Mouse (Mus musculus) kidney, embryonic 15.5 days (tissue): ENCODE data around the gene Prss35. TPM values are rescaled to one million over a fixed set of nuclear protein-coding genes. Genes with fewer than 3 reads are reported as not detected.

Experiments used
- ATAC-seq: fragments of 200-750 bp; cut with Nextera tagmentation; replicated peaks from 2 replicates; pipeline ENCODE4 v1.8.0; 2017; ENCODE audit warnings: moderate TSS enrichment; ENCODE audit not compliant: low FRiP score
- H3K27ac ChIP-seq: fragments of 300-500 bp; sonication (generic); 2 replicates; pipeline ENCODE4 v1.5.1; 2015; ENCODE audit warnings: mild to moderate bottlenecking, inconsistent platforms
- H3K27me3 ChIP-seq: fragments of 300-500 bp; sonication (generic); 2 replicates; pipeline ENCODE4 v1.6.1; 2015; ENCODE audit warnings: inconsistent platforms
- H3K36me3 ChIP-seq: fragments of 300-500 bp; sonication (generic); 2 replicates; pipeline ENCODE4 v1.6.1; 2015; ENCODE audit warnings: inconsistent platforms
- H3K4me1 ChIP-seq: fragments of 300-500 bp; sonication (generic); 2 replicates; pipeline ENCODE4 v1.6.1; 2015; ENCODE audit warnings: inconsistent platforms
- H3K4me2 ChIP-seq: fragments of 300-500 bp; sonication (generic); 2 replicates; pipeline ENCODE4 v1.6.1; 2015; ENCODE audit warnings: moderate library complexity, mild to moderate bottlenecking, inconsistent platforms
- H3K4me3 ChIP-seq: fragments of 300-500 bp; sonication (generic); replicated peaks from 2 replicates; pipeline ENCODE4 v1.5.1; 2015; ENCODE audit warnings: mild to moderate bottlenecking, inconsistent platforms
- H3K9ac ChIP-seq: fragments of 300-500 bp; sonication (generic); 2 replicates; pipeline ENCODE4 v1.6.1; 2015; ENCODE audit warnings: mild to moderate bottlenecking, inconsistent platforms
- H3K9me3 ChIP-seq: fragments of 300-500 bp; sonication (generic); replicated peaks from 2 replicates; pipeline ENCODE4 v1.6.1; 2016; ENCODE audit warnings: inconsistent platforms
- WGBS: fragments of 180-500 bp; shearing (Covaris S2); methylation state at CpG from one replicate; pipeline ENCODE4 v1.1.7; 2015; ENCODE audit warnings: mixed read lengths; 5-methylcytosine and 5-hydroxymethylcytosine counted together
- polyA plus RNA-seq: library from polyadenylated mRNA; unstranded; fragments of >200 nt; fragmentation: Nextera tagmentation; extraction: Ambion mirVana; gene quantifications from 2 replicates; pipeline ENCODE4 v1.2.1, GENCODE M21; 2015

The Prss35 gene
- 9.7 and 12.2 TPM in 2 replicates for polyA plus RNA-seq

- peak within 1 kb of the TSS; percentile 34 for H3K4me3 ChIP-seq
- 0 out of 2 replicates have a peak within 1 kb of the TSS, but pooled peaks have one; percentile 14 for H3K9ac ChIP-seq
- 2% methylated on average over 19 of the region's 19 CpGs for WGBS
- peak within 1 kb of the TSS; percentile 62 for H3K4me2 ChIP-seq
- ATAC-seq, result peak; percentile 89
- no peaks in the 10 kb centered on the region for H3K9me3 ChIP-seq
- H3K4me1 ChIP-seq, result peaks cover 10% of the 10 kb centered on the region
- no peak within 1 kb of the TSS for H3K27ac ChIP-seq
- no peaks in the 10 kb centered on the region for H3K36me3 ChIP-seq
- peaks cover 10% of the 10 kb centered on the region for H3K27me3 ChIP-seq
These were observed at the start of gene Prss35 for GRCm38 (mm10) chr9:86742959-86743911. Prss35 (plus strand) TSS chr9:86743649.

DNA sequence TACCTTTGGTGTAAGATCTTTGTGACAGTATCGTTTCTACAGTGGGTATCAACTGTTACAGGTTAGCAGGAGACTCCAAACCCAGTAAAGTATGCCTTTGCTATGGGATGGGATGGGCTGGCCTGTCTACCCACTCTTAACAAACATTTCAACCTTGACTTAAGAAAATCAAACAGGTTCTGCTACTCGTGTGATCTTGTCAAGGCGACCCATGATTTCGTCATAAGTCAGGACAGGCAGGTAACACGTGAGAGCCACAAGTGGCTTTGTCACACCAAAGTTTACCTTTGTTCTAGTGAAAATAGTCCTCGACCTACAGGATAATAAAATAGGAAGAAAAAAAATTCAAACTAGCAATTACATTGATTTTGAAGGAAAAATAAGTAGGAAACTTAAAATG is 49.5 kb upstream of the Prss35 start:
- WGBS, result 85% methylated on average over 6 of the region's 6 CpGs
- ATAC-seq, result no peak
- H3K9ac ChIP-seq, result no peak overlapping the region
- H3K4me2 ChIP-seq, result no peak overlapping the region
- no peaks in the 10 kb centered on the region for H3K27me3 ChIP-seq
- no peaks in the 10 kb centered on the region for H3K9me3 ChIP-seq
- H3K4me3 ChIP-seq, result no peak overlapping the region
- H3K4me1 ChIP-seq, result peaks cover 5% of the 10 kb centered on the region; the same call in 1 of the 2 replicates
- no peak overlapping the region for H3K27ac ChIP-seq
- no peaks in the 10 kb centered on the region for H3K36me3 ChIP-seq

- H3K4me3 ChIP-seq, result no peak overlapping the region
These were observed 48.8 kb upstream of the Prss35 start for GRCm38 (mm10) chr9:86694644-86695043.

DNA sequence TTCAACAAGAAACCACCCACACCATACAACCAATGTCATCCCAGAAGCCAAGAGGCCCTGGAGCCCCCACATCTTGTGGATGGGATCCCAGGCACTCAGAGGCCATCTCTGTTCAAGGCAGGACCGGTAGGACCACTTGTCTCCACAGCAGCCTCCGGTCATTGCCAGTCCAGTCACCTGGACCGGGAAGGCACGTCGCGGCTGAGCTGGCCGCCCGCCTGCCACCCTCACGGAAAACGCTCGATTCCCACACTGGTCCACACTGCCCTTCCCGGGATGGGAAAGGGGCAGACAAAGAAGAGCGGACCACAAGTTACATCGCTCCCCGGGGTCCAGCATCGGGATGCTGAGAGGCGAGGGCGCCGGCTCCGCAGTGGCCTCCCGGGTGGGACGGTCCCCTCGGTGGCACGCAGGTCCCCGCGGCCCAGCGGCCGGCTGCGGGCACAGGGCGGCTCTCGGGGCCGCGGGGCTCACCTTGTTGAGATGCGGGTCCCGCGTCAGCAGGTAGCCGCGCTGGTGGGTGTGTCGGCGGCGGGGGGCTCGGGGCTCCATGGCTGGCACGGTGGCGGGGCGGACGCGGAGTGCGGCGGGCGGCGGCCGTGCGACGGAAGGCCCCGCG is 48.1 kb upstream of the Prss35 start:
- Histone ChIP-seq H3K36me3 (no peaks in the 10 kb centered on the region), H3K4me1 (peaks cover 5% of the 10 kb centered on the region; the same call in 1 of the 2 replicates), H3K9me3 (no peaks in the 10 kb centered on the region), H3K9ac (peak overlapping the region; percentile 69), H3K4me3 (peak overlapping the region; percentile 78), H3K27me3 (no peaks in the 10 kb centered on the region), H3K4me2 (peak overlapping the region; percentile 97), H3K27ac (no peak overlapping the region)
- peak; percentile 75 for ATAC-seq
- WGBS, result under 1% methylated on average over 51 of the region's 56 CpGs

More at GRCm38 (mm10) chr9:86694644-86695043, 48.8 kb upstream of the Prss35 start:
- H3K4me2 ChIP-seq, result no peak overlapping the region
- WGBS, result 92% methylated on average over 7 of the region's 7 CpGs
- no peak overlapping the region for H3K9ac ChIP-seq
- H3K36me3 ChIP-seq, result no peaks in the 10 kb centered on the region
- peaks cover 5% of the 10 kb centered on the region; the same call in 1 of the 2 replicates for H3K4me1 ChIP-seq
- H3K9me3 ChIP-seq, result no peaks in the 10 kb centered on the region
- ATAC-seq, result no peak
- H3K27ac ChIP-seq, result no peak overlapping the region
- no peaks in the 10 kb centered on the region for H3K27me3 ChIP-seq

DNA sequence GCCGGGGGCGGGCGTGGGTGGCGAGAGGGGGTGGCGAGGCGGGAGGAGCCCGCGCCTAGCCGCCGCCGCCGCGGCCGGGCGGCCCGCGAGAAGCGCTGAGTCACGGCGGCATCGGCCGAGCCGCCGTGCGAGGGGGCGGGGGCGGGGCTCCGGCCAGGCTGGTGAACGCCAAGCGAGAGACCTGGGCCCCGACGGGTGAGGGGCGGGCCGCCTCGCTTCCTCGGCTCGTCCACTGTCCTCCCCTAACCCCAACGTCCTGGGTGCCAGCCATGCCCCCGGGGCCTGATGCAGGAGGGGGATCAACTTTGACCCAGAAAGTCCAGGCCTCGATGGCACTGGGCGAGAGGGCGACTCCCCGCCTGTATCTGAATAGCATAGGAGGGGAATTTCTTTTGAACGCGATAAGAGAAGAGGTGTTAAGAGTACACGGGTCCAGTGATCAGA is 47.6 kb upstream of the Prss35 start, which contains the start of gene Me1:
Me1 (minus strand) TSS at position 136 of the 444 bp plus-strand sequence.
- Histone ChIP-seq H3K27me3 (no peaks in the 10 kb centered on the region), H3K4me2 (peak within 1 kb of the TSS; percentile 97), H3K4me3 (peak within 1 kb of the TSS; percentile 78), H3K4me1 (peaks cover 5% of the 10 kb centered on the region; the same call in 1 of the 2 replicates), H3K9ac (peak within 1 kb of the TSS; percentile 69), H3K36me3 (no peaks in the 10 kb centered on the region), H3K27ac (no peak within 1 kb of the TSS), H3K9me3 (no peaks in the 10 kb centered on the region)
- WGBS, result under 1% methylated on average over 18 of the region's 46 CpGs
- ATAC-seq, result peak; percentile 92

- Histone ChIP-seq H3K27ac (no peak overlapping the region), H3K36me3 (no peaks in the 10 kb centered on the region), H3K27me3 (no peaks in the 10 kb centered on the region), H3K9ac (no peak overlapping the region), H3K4me1 (no peaks in the 10 kb centered on the region), H3K9me3 (no peaks in the 10 kb centered on the region), H3K4me2 (no peak overlapping the region), H3K4me3 (no peak overlapping the region)
- ATAC-seq, result no peak
- 41% methylated on average over 5 of the region's 5 CpGs for WGBS
These were observed 42.2 kb upstream of the Prss35 start for GRCm38 (mm10) chr9:86701264-86701663.

DNA sequence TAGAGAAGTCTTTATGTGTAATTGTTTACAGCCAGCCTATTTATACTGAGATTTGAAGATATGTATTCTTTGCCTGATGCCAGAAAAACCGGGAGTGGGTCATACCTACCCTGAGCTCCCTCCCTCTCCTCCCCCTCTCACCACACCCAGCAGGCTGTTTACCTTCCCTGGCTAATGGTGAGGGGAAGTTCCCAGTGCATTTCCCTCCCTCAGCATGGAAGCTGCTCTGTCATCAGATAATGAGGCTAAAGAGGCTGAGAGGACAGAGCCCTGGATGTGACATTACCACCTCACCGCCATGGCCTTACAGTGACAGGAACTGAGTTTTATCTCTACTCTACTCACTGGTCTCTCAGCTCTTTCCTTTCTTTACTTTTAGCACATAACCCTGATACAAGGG is 41.6 kb upstream of the Prss35 start:
- H3K4me2 ChIP-seq, result no peak overlapping the region
- no peaks in the 10 kb centered on the region for H3K4me1 ChIP-seq
- H3K36me3 ChIP-seq, result no peaks in the 10 kb centered on the region
- no peaks in the 10 kb centered on the region for H3K27me3 ChIP-seq
- 27% methylated on average over 2 of the region's 2 CpGs for WGBS
- H3K27ac ChIP-seq, result no peak overlapping the region
- no peak overlapping the region for H3K4me3 ChIP-seq
- H3K9ac ChIP-seq, result no peak overlapping the region
- H3K9me3 ChIP-seq, result no peaks in the 10 kb centered on the region
- ATAC-seq, result 0 out of 2 replicates have a peak, but pooled peaks have one; percentile 29

- no peaks in the 10 kb centered on the region for H3K36me3 ChIP-seq
- H3K9me3 ChIP-seq, result no peaks in the 10 kb centered on the region
- H3K27ac ChIP-seq, result no peak overlapping the region
- ATAC-seq, result no peak
- H3K9ac ChIP-seq, result no peak overlapping the region
- no peaks in the 10 kb centered on the region for H3K27me3 ChIP-seq
- 79% methylated on average over 1 of the region's 1 CpGs for WGBS
- H3K4me1 ChIP-seq, result no peaks in the 10 kb centered on the region
- no peak overlapping the region for H3K4me2 ChIP-seq
- no peak overlapping the region for H3K4me3 ChIP-seq
These were observed 36.0 kb upstream of the Prss35 start for GRCm38 (mm10) chr9:86707431-86707830.

- no peak overlapping the region for H3K27ac ChIP-seq
- H3K36me3 ChIP-seq, result no peaks in the 10 kb centered on the region
- no peaks in the 10 kb centered on the region for H3K9me3 ChIP-seq
- ATAC-seq, result no peak
- H3K4me2 ChIP-seq, result no peak overlapping the region
- H3K27me3 ChIP-seq, result no peaks in the 10 kb centered on the region
- WGBS, result 43% methylated on average over 6 of the region's 6 CpGs
- H3K4me3 ChIP-seq, result no peak overlapping the region
- no peak overlapping the region for H3K9ac ChIP-seq
- H3K4me1 ChIP-seq, result no peaks in the 10 kb centered on the region
These were observed 34.5 kb upstream of the Prss35 start for GRCm38 (mm10) chr9:86708921-86709320.

DNA sequence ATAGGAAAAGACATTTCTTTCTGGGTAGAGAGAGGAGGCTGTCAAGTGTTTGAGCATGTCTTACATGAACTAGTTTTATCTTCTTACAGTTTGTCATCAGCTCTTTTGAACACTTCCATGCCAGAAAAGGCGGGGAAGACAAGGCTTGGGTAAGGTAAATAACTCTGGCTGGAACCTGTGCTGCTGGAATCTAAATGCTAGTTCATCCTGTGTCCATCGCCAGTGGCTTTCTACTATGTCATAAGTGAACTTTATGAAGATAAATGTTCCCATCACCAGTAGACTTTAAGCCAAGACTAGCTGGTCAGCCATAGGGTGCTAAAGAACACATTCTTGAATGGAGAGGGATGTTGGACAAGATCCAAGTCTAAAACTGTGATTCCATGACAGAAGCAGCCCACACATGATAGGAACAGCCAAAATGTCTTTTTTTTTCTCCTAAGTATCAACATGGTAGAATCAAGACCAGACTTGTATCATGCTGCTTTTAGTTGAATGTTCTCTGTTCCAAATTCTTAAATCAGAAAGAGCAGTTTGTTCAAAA is 33.3 kb upstream of the Prss35 start:
- H3K4me3 ChIP-seq, result no peak overlapping the region
- H3K9me3 ChIP-seq, result no peaks in the 10 kb centered on the region
- ATAC-seq, result no peak
- H3K4me1 ChIP-seq, result no peaks in the 10 kb centered on the region
- H3K4me2 ChIP-seq, result no peak overlapping the region
- WGBS, result 81% methylated on average over 2 of the region's 2 CpGs
- H3K9ac ChIP-seq, result no peak overlapping the region
- H3K36me3 ChIP-seq, result no peaks in the 10 kb centered on the region
- no peak overlapping the region for H3K27ac ChIP-seq
- no peaks in the 10 kb centered on the region for H3K27me3 ChIP-seq

GRCm38 (mm10) chr9:86712648-86713047 is 30.8 kb upstream of the Prss35 start:
- Histone ChIP-seq H3K36me3 (no peaks in the 10 kb centered on the region), H3K4me1 (0 out of 2 replicates have a peak, but pooled peaks cover 2% of the 10 kb centered on the region), H3K9me3 (no peaks in the 10 kb centered on the region), H3K4me2 (no peak overlapping the region), H3K9ac (no peak overlapping the region), H3K27ac (no peak overlapping the region), H3K27me3 (no peaks in the 10 kb centered on the region), H3K4me3 (no peak overlapping the region)
- ATAC-seq, result no peak
- WGBS, result 59% methylated on average over 2 of the region's 2 CpGs

DNA sequence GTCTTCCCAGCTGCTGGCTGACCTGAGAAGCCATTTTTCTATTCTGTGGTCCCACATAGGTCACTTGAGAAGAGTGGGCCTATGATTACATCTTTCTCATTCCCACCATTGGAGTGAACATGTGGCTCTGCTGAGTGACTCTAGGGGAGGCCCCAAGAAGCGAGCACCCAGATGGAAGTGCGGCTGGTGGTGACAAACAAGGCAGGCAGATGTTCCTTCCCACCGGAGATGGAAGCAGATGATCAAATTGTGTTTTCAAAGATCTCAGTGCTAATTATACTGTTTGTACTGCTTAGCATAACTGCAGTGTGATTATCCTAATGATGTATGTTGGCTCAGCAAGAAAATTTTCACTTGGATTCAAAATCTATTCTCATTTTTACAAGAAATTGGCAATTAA is 29.4 kb upstream of the Prss35 start:
- Histone ChIP-seq H3K36me3 (no peaks in the 10 kb centered on the region), H3K9ac (no peak overlapping the region), H3K9me3 (no peaks in the 10 kb centered on the region), H3K4me1 (0 out of 2 replicates have a peak, but pooled peaks cover 2% of the 10 kb centered on the region), H3K27ac (no peak overlapping the region), H3K4me2 (no peak overlapping the region), H3K27me3 (no peaks in the 10 kb centered on the region), H3K4me3 (no peak overlapping the region)
- ATAC-seq, result no peak
- 90% methylated on average over 3 of the region's 3 CpGs for WGBS
